Mouse (Mus musculus) inflammation-experienced regulatory T-cells, adult 6 months (primary cell): Measurements from ENCODE around the gene Cabcoco1. TPM values are rescaled to one million over a fixed set of nuclear protein-coding genes. Genes with fewer than 3 reads are reported as not detected.

Experiments
- ATAC-seq: one replicate; pipeline ENCODE4 v1.8.0; 2017
- polyA plus RNA-seq, 3 experiments: library from polyadenylated mRNA; unstranded; fragments of 100-300 nt; shearing (Covaris generic); gene quantifications; one replicate each; pipeline ENCODE4 v1.2.1; 2017

Cabcoco1 gene
- 1 to 10 TPM; 2.9 to 3.5 (median 3.2) TPM for polyA plus RNA-seq

GRCm38 (mm10) chr10:68541139-68541942, at the start of gene Cabcoco1:
Gene Cabcoco1, minus strand, starts transcription at chr10:68541896.
- ATAC-seq: peak; percentile 84

GRCm38 (mm10) chr10:68589530-68590252, 48.0 kb upstream of the Cabcoco1 start:
- ATAC-seq: no peak

- no peak for ATAC-seq
Measured at GRCm38 (mm10) chr10:68587416-68588040, 45.8 kb upstream of the Cabcoco1 start.

- no peak for ATAC-seq
Measured at GRCm38 (mm10) chr10:68577321-68577720, 35.6 kb upstream of the Cabcoco1 start.

- ATAC-seq: no peak
Measured at GRCm38 (mm10) chr10:68568172-68568571, 26.5 kb upstream of the Cabcoco1 start.

- ATAC-seq: no peak
Measured at GRCm38 (mm10) chr10:68562344-68562743, 20.6 kb upstream of the Cabcoco1 start.

- no peak for ATAC-seq
Measured at GRCm38 (mm10) chr10:68558828-68559219, 17.1 kb upstream of the Cabcoco1 start.

- no peak for ATAC-seq
Measured at GRCm38 (mm10) chr10:68558105-68558827, 16.6 kb upstream of the Cabcoco1 start.

GRCm38 (mm10) chr10:68553677-68554076, 12.0 kb upstream of the Cabcoco1 start:
- ATAC-seq: peak; percentile 68

GRCm38 (mm10) chr10:68552556-68552955, 10.9 kb upstream of the Cabcoco1 start:
- ATAC-seq: peak; percentile 76

- ATAC-seq: no peak
Measured at GRCm38 (mm10) chr10:68551316-68551715, 9.6 kb upstream of the Cabcoco1 start.

GRCm38 (mm10) chr10:68550668-68551267, 9.1 kb upstream of the Cabcoco1 start:
- no peak for ATAC-seq

GRCm38 (mm10) chr10:68543107-68543506, 1.4 kb upstream of the Cabcoco1 start:
- no peak for ATAC-seq

- ATAC-seq: peak; percentile 24
Measured at GRCm38 (mm10) chr10:68541943-68542420, 286 bp upstream of the Cabcoco1 start.

GRCm38 (mm10) chr10:68540612-68541011, 1.1 kb downstream of the Cabcoco1 start:
- ATAC-seq: peak; percentile 12

- ATAC-seq: no peak
Measured at GRCm38 (mm10) chr10:68537261-68537950, 4.3 kb downstream of the Cabcoco1 start.

- ATAC-seq: no peak
Measured at GRCm38 (mm10) chr10:68529364-68530049, 12.2 kb downstream of the Cabcoco1 start.

GRCm38 (mm10) chr10:68528958-68529357, 12.7 kb downstream of the Cabcoco1 start:
- ATAC-seq: no peak

GRCm38 (mm10) chr10:68522106-68522505, 19.6 kb downstream of the Cabcoco1 start:
- ATAC-seq: no peak

- no peak for ATAC-seq
Measured at GRCm38 (mm10) chr10:68512433-68513019, 29.2 kb downstream of the Cabcoco1 start.
